Mouse (Mus musculus): ENCODE measurements around the gene Prkcsh. TPM values are rescaled to one million over a fixed set of nuclear protein-coding genes. Genes with fewer than 3 reads are reported as not detected.

Gene Prkcsh
- total RNA-seq, 2 experiments from 2014 or later = 24.4 to 27.9 TPM

GRCm38 (mm10) chr9:22047329-22047728 is 44.7 kb downstream of the Prkcsh start:
- DNase-seq (ENCODE audit: low spot score) = no peak

- DNase-seq (ENCODE audit: low spot score) = no peak
Measured at GRCm38 (mm10) chr9:22049315-22049714, 46.7 kb downstream of the Prkcsh start.

- no peak for DNase-seq (ENCODE audit: low spot score)
Measured at GRCm38 (mm10) chr9:22049721-22050270, 47.2 kb downstream of the Prkcsh start.

- no peak for DNase-seq (ENCODE audit: low spot score)
Measured at GRCm38 (mm10) chr9:22050351-22050889, 47.8 kb downstream of the Prkcsh start.

- DNase-seq (ENCODE audit: low spot score) = no peak
Measured at GRCm38 (mm10) chr9:22051161-22051957, 48.8 kb downstream of the Prkcsh start.

GRCm38 (mm10) chr9:22051958-22052254 is 49.3 kb downstream of the Prkcsh start, which contains the start of gene Elavl3:
Gene Elavl3 (minus strand): TSS chr9:22052023.
- DNase-seq (ENCODE audit: low spot score) = no peak

- DNase-seq (ENCODE audit: low spot score) = no peak
Measured at GRCm38 (mm10) chr9:22053657-22054056, 51.1 kb downstream of the Prkcsh start.

GRCm38 (mm10) chr9:22054411-22055076 is 51.9 kb downstream of the Prkcsh start:
- DNase-seq (ENCODE audit: low spot score) = peak; percentile 47

GRCm38 (mm10) chr9:22055713-22056112 is 53.1 kb downstream of the Prkcsh start:
- DNase-seq (ENCODE audit: low spot score) = no peak

- no peak for DNase-seq (ENCODE audit: low spot score)
Measured at GRCm38 (mm10) chr9:22056303-22056910, 53.8 kb downstream of the Prkcsh start.

- no peak for DNase-seq (ENCODE audit: low spot score)
Measured at GRCm38 (mm10) chr9:22057031-22057517, 54.5 kb downstream of the Prkcsh start.

- DNase-seq (ENCODE audit: low spot score) = no peak
Measured at GRCm38 (mm10) chr9:22058011-22058424, 55.4 kb downstream of the Prkcsh start.

GRCm38 (mm10) chr9:22061339-22061738 is 58.7 kb downstream of the Prkcsh start:
- DNase-seq (ENCODE audit: low spot score) = no peak

Other genes with a start within 250 kb of the Prkcsh start
- 1 to 10 TPM; 1.9 TPM for gene Spc24, start 242.5 kb upstream of the Prkcsh start, total RNA-seq (2021)
- 10 to 100 TPM; 12.6 to 14.3 TPM for gene Kank2, start 204.1 kb upstream of the Prkcsh start, total RNA-seq (2021)
- under 1 TPM in 1 of 2 experiments, not detected in 1; 0.26 TPM for gene Angptl8, start 167.3 kb upstream of the Prkcsh start, total RNA-seq (2021)
- gene Dock6, start 150.2 kb upstream of the Prkcsh start, total RNA-seq (2021) = 1 to 10 TPM; 7.4 to 8.7 TPM
- gene Rab3d, start 84.6 kb upstream of the Prkcsh start, total RNA-seq (2021) = 1 to 10 TPM; 1.9 to 4.3 TPM
- gene Ccdc159, start 75.3 kb upstream of the Prkcsh start, total RNA-seq (2021) = under 1 TPM; 0.71 to 0.85 TPM
- gene Tmem205, start 75.2 kb upstream of the Prkcsh start, total RNA-seq (2021) = 10 to 100 TPM; 10.5 to 13.8 TPM
- gene Plppr2, start 65.8 kb upstream of the Prkcsh start, total RNA-seq (2021) = under 1 TPM; 0.50 to 0.81 TPM
- gene Swsap1, start 47.1 kb upstream of the Prkcsh start, total RNA-seq (2021) = 1 to 10 TPM; 2.1 to 2.3 TPM
- gene Epor, start 39.3 kb upstream of the Prkcsh start, total RNA-seq (2021) = under 1 TPM in 1 of 2 experiments, not detected in 1; 0.21 TPM
- gene Rgl3, start 13.4 kb upstream of the Prkcsh start, total RNA-seq (2021) = under 1 TPM; 0.39 to 0.55 TPM
- gene Ccdc151, start 172 bp upstream of the Prkcsh start, total RNA-seq (2021) = not detected
- under 1 TPM in 1 of 2 experiments, not detected in 1; 0.24 TPM for gene Elavl3, start 49.2 kb downstream of the Prkcsh start, total RNA-seq (2021)
- gene Gm49318, start 68.5 kb downstream of the Prkcsh start, total RNA-seq (2021) = not detected
- gene Zfp653, start 68.6 kb downstream of the Prkcsh start, total RNA-seq (2021) = 1 to 10 TPM; 3.2 to 3.7 TPM
- 10 to 100 TPM; 89.2 to 92.1 TPM for gene Ecsit, start 82.6 kb downstream of the Prkcsh start, total RNA-seq (2021)
- gene Cnn1, start 96.4 kb downstream of the Prkcsh start, total RNA-seq (2021) = 1 to 10 TPM; 3.1 to 6.5 TPM
- 10 to 100 TPM; 37.9 to 39.1 TPM for gene Elof1, start 114.4 kb downstream of the Prkcsh start, total RNA-seq (2021)
- 1 to 10 TPM in 1 of 2 experiments, under 1 TPM in 1; 0.94 to 2.3 TPM for gene Acp5, start 132.9 kb downstream of the Prkcsh start, total RNA-seq (2021)
- gene Pigyl, start 154.0 kb downstream of the Prkcsh start, total RNA-seq (2021) = 10 to 100 TPM; 33.4 to 36.9 TPM
- not detected for gene Zfp872, start 185.3 kb downstream of the Prkcsh start, total RNA-seq (2021)
- 1 to 10 TPM; 6.1 to 6.3 TPM for gene Zfp809, start 222.9 kb downstream of the Prkcsh start, total RNA-seq (2021)

All from gastrocnemius, adult 18-20 months (tissue).